Mouse (Mus musculus): ENCODE results near the gene Zfp691.

DNA sequence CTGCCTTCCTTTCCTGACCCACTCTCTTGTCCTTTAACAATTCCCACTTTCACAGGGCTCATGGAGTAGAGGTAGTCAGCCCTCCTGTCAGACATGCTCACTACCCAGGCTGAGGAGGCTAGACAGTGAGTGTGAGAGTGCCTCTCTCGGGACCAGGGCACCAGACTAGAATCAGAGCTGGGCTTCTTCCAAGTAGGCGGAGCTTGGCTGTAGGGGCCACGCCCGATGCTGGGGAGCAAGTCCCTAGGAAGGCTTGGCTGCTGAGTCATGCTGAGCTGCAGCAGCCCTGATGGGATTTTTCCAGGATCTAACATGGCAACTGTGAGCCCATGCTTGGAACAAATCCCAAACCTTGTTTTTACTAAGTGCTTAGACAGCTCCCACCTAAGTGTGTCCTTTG lies 52.7 kb downstream of the Zfp691 start:
- no peak for TF ChIP-seq CTCF (IDR thresholded peaks at IDR 0.05; ENCODE audit: control insufficient read depth, insufficient read depth, low read length)
- no peak for TF ChIP-seq POLR2A (IDR thresholded peaks at IDR 0.05; ENCODE audit: borderline replicate concordance, control insufficient read depth, low read depth, low read length)
